Mouse (Mus musculus) ES-E14 (cell line): Measurements from ENCODE around the gene Spem2. TPM values are rescaled to one million over a fixed set of nuclear protein-coding genes. Genes with fewer than 3 reads are reported as not detected.

Experiments
- DNase-seq: peaks from one replicate; pipeline ENCODE4 v3.0.0-alpha.2; 2013; ENCODE audit warnings: low read depth, low spot score
- H3K27ac ChIP-seq: 2 replicates; pipeline ENCODE4 v1.5.1; 2012; ENCODE audit warnings: low read depth, mild to moderate bottlenecking, low read length, moderate library complexity, mixed read lengths; ENCODE audit not compliant: poor library complexity, insufficient read depth, severe bottlenecking
- H3K36me3 ChIP-seq: 2 replicates; pipeline ENCODE4 v1.6.1; 2012; ENCODE audit warnings: mild to moderate bottlenecking, low read length, moderate library complexity, mixed read lengths; ENCODE audit not compliant: control insufficient read depth, poor library complexity, insufficient read depth, severe bottlenecking
- H3K4me1 ChIP-seq, 2 experiments: fragments of 150-350 bp in 1 of 2; sonication (generic) in 1 of 2; 2 replicates each; pipeline ENCODE4 v1.6.1; 2012; ENCODE audit warnings: low read length in 2 of 2, mild to moderate bottlenecking in 1 of 2, mixed read lengths in 1 of 2; ENCODE audit not compliant: control insufficient read depth in 2 of 2, insufficient read depth in 2 of 2, poor library complexity in 1 of 2
- H3K4me3 ChIP-seq, 2 experiments: fragments of 150-350 bp in 1 of 2; sonication (generic) in 1 of 2; 2 replicates each; pipeline ENCODE4 v1.5.1; 2012; ENCODE audit warnings: low read length in 2 of 2, low read depth in 1 of 2, mild to moderate bottlenecking in 1 of 2, mixed read lengths in 1 of 2; ENCODE audit not compliant: insufficient read depth in 1 of 2, poor library complexity in 1 of 2, severe bottlenecking in 1 of 2
- H3K9ac ChIP-seq: 2 replicates; pipeline ENCODE4 v1.6.1; 2012; ENCODE audit warnings: low read depth, mild to moderate bottlenecking, low read length, mixed read lengths; ENCODE audit not compliant: poor library complexity, insufficient read depth, severe bottlenecking
- H3K9me3 ChIP-seq: fragments of 150-350 bp; sonication (generic); 2 replicates; pipeline ENCODE4 v1.6.1; 2012; ENCODE audit warnings: low read depth, mild to moderate bottlenecking, low read length; ENCODE audit not compliant: control insufficient read depth, insufficient read depth
- CHD2 ChIP-seq: IDR thresholded peaks from 2 replicates; pipeline ENCODE4 v1.6.1; 2014; ENCODE audit warnings: mild to moderate bottlenecking, low read depth, low read length, inconsistent platforms
- HCFC1 ChIP-seq: IDR thresholded peaks from 2 replicates; pipeline ENCODE4 v1.6.1; 2012; ENCODE audit warnings: low read length, inconsistent platforms, borderline replicate concordance; ENCODE audit not compliant: insufficient read depth
- MAFK ChIP-seq: IDR thresholded peaks from 2 replicates; pipeline ENCODE4 v1.6.1; 2014; ENCODE audit warnings: mild to moderate bottlenecking, low read depth, low read length, inconsistent platforms; ENCODE audit not compliant: insufficient read depth
- ZC3H11A ChIP-seq: IDR thresholded peaks from 2 replicates; pipeline ENCODE4 v1.6.1; 2012; ENCODE audit warnings: low read depth, mild to moderate bottlenecking, inconsistent platforms, low read length, borderline replicate concordance
- ZNF384 ChIP-seq: IDR thresholded peaks from 2 replicates; pipeline ENCODE4 v1.6.1; 2012; ENCODE audit warnings: low read depth, low read length, inconsistent platforms
- in situ Hi-C, 2 experiments: fragments of 600-800 bp; cut with MboI; formaldehyde crosslinking; loops; one replicate each; pipeline ENCODE4 v1.15.1; 2025; ENCODE audit warnings: low sequenced_read_pairs in 2 of 2, inconsistent platforms in 1 of 2; ENCODE audit not compliant: unreplicated experiment in 2 of 2
- total RNA-seq: library from RNA; depleted of rRNA; stranded (reverse); fragments of 300-350 nt; gene quantifications from 2 replicates; pipeline ENCODE4 v1.2.3, GENCODE M21; 2012

The Spem2 gene
- total RNA-seq, 1 experiment: not detected

DNA sequence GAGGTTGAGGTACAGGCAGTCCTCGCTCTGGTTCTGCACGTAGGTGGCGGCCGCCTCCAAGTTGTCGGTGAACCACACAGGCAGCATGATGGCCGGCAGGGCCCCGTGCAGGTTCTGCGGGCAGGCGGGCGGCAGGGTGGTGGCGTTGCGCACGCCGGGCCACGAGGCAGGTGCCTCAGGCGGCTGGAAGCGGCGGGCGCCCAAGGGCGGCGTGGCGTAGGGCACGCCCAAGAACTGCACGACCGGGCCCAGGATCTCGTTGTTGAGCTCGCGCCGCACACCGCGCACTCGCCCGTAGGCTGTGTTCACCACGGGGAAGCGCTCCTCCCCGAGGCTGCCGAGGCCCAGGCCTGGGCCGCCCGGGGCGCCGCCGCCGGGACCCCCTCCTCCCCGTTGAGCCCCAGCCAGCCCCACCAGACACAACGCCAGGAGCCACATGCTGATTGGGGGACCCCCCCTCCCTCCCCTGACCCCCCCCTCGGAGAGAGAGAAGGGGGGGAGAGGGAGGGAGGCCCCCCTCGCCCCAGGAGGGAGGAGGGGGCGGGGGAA is 15.8 kb upstream of the Spem2 start:
- Histone ChIP-seq H3K36me3 (no peaks in the 10 kb centered on the region), H3K9me3 (no peaks in the 10 kb centered on the region), H3K4me3 (peak overlapping the region; percentile 70 to 76), H3K9ac (peak overlapping the region; percentile 55), H3K27ac (no peak overlapping the region), H3K4me1 (peaks cover 0 to 5% of the 10 kb centered on the region in 2 experiments; a peak in 3 of 4 replicates)
- in situ Hi-C loops: no loop called here
- no peak for DNase-seq
- TF ChIP-seq MAFK (no peak), ZNF384 (no peak), ZC3H11A (no peak), CHD2 (no peak), HCFC1 (no peak)

DNA sequence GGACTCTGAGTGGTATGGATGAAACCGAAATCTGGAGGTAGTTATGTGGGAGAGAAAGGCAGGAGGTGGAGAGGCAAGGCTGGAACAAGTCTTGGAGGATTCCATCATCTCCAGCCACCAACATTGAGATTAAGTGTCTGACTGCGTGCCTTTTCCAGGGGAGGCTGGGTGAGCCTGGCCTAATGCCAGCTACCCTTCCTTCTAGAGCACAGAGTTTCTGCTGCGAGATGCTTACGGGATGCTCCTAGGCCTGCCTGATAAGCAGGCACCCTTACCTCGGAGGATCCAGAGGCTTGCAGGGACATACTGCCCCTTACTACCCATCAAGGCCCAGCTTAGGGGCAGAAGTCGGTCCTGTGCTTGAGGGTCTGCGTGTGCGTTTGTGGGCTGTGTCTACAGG is 15.3 kb upstream of the Spem2 start:
- no peak overlapping the region for H3K27ac ChIP-seq
- no peak for TF ChIP-seq ZNF384
- TF ChIP-seq HCFC1: no peak
- no peak for TF ChIP-seq CHD2
- no peak for TF ChIP-seq ZC3H11A
- no peak for TF ChIP-seq MAFK
- in situ Hi-C loops: no loop called here

DNA sequence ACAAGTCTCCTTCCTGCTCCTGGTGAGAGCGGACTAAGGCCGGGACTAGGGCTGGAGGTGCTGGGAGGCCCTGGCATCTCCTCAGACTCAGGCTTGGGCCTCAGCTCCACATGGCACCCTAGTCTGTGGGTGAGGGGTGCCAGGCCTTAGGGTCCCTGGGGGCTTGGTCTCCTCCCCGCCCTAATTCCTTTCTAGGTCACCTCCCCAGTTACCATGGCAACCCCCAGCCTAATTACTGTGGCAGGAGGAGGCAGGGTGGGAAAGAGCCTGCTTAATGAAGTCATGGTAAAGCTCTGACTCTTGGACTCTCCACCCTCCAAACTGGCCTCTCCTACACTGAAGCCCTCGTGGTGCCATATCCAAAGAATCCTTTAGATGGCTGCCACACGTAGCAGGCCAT is 10.6 kb upstream of the Spem2 start:
- DNase-seq: no peak
- TF ChIP-seq ZNF384 (no peak), HCFC1 (no peak), CHD2 (no peak), MAFK (no peak), ZC3H11A (no peak)
- peaks cover 12% of the 10 kb centered on the region; the same call in 1 of the 2 replicates for H3K36me3 ChIP-seq
- no peak overlapping the region for H3K27ac ChIP-seq
- no peaks in the 10 kb centered on the region for H3K9me3 ChIP-seq
- H3K4me3 ChIP-seq: no peak overlapping the region
- in situ Hi-C loops: no loop called here
- peaks cover 0 to 18% of the 10 kb centered on the region in 2 experiments; a peak in 3 of 4 replicates for H3K4me1 ChIP-seq
- no peak overlapping the region for H3K9ac ChIP-seq

More for the DNA sequence above, 15.3 kb upstream of the Spem2 start:
- H3K4me3 ChIP-seq: peak overlapping the region; percentile 70 to 76
- DNase-seq: no peak
- peaks cover 0 to 10% of the 10 kb centered on the region in 2 experiments; a peak in 3 of 4 replicates for H3K4me1 ChIP-seq
- no peaks in the 10 kb centered on the region for H3K9me3 ChIP-seq
- H3K36me3 ChIP-seq: no peaks in the 10 kb centered on the region
- H3K9ac ChIP-seq: peak overlapping the region; percentile 55

DNA sequence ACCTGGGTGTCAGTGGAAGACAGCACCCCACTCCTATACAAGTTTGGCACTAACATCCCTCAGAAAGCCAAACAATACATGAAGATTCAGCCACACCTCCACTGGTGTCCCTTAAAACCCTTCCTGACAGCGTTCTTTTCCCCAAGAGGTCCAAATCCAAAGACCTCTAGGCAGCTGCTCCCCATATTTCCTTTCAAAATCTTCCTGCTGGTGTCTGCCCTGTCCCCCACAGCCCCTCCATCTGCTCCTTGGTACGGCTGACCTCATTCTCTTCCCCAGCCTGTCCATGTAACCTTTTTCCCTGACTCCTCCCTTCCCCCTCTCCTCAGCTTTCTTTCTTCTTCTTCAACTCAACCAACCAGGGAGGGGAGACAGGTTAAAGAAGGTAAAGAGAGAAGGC is 5.2 kb upstream of the Spem2 start:
- no peak overlapping the region for H3K27ac ChIP-seq
- in situ Hi-C loops: no loop called here
- H3K9me3 ChIP-seq: no peaks in the 10 kb centered on the region
- no peak overlapping the region for H3K9ac ChIP-seq
- no peak overlapping the region for H3K4me3 ChIP-seq
- no peak for DNase-seq
- H3K4me1 ChIP-seq: peaks cover 0 to 9% of the 10 kb centered on the region in 2 experiments; a peak in 1 of 4 replicates
- H3K36me3 ChIP-seq: peaks cover 12% of the 10 kb centered on the region; the same call in 1 of the 2 replicates
- TF ChIP-seq ZC3H11A (no peak), CHD2 (no peak), MAFK (no peak), HCFC1 (no peak), ZNF384 (no peak)
